Mouse (Mus musculus) layer of hippocampus, postnatal 36 days (tissue): ENCODE data around the gene Cirbp. TPM values are rescaled to one million over a fixed set of nuclear protein-coding genes. Genes with fewer than 3 reads are reported as not detected.

Source experiments
- DNase-seq, 2 experiments: peaks; one replicate each; pipeline ENCODE4 v3.0.0; 2022
- total RNA-seq, 2 experiments: library from RNA; stranded (reverse); gene quantifications; 2 replicates each; pipeline ENCODE4 v1.2.3; 2021

Gene Cirbp
- 10 to 100 TPM; 58.5 to 63.4 TPM for total RNA-seq

DNA sequence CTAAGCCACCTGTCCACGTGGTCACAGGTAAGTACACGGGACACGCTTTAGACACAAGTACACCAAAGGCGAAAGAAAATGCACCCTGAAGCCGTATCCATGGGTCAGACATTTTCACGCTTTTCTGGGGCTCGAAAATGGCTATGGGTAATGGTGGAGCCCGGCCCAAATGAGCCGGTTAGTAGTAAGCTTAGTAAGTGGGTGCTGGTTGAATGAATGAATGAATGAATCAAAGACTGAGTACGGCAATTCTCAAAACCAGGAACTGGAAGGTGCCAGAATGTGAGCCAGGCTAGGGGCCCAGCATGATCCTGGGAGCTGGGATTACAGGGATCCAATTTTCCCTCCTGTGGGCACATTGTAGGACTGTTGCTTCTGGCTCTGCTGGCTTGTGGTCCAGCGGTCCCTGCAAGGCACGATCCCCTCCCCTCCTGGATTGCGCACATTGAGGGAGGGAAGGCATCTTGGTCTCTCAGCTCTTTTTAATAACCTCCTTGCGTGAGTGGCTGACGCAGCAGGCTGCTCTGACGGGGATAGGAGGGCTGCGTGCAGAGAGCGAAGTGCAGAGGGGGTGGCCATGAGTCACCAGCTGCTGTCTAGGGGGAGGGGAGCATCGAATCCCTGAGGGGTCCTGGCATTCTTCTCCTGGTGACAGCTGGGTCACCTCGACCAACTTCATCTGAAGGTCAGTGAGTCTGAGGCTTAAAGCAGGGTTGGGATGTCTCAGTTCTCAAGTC is at the start of gene Cirbp:
Cirbp (plus strand) TSS at position 594 of the 737 bp plus-strand sequence.
- peak in 1 of 2 experiments; percentile 57 for DNase-seq

DNA sequence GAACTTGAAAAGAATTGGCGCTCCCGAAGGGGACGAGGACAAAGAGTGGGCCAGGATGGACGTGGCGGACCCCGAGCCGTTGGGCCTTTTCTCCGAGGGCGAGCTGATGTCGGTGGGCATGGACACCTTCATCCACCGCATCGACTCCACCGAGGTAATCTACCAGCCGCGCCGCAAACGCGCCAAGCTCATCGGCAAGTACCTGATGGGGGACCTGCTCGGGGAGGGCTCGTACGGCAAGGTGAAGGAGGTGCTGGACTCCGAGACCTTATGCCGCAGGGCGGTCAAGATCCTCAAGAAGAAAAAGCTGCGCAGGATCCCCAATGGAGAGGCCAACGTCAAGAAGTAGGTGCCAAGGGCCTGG is 49.2 kb upstream of the Cirbp start:
- no peak for DNase-seq

DNA sequence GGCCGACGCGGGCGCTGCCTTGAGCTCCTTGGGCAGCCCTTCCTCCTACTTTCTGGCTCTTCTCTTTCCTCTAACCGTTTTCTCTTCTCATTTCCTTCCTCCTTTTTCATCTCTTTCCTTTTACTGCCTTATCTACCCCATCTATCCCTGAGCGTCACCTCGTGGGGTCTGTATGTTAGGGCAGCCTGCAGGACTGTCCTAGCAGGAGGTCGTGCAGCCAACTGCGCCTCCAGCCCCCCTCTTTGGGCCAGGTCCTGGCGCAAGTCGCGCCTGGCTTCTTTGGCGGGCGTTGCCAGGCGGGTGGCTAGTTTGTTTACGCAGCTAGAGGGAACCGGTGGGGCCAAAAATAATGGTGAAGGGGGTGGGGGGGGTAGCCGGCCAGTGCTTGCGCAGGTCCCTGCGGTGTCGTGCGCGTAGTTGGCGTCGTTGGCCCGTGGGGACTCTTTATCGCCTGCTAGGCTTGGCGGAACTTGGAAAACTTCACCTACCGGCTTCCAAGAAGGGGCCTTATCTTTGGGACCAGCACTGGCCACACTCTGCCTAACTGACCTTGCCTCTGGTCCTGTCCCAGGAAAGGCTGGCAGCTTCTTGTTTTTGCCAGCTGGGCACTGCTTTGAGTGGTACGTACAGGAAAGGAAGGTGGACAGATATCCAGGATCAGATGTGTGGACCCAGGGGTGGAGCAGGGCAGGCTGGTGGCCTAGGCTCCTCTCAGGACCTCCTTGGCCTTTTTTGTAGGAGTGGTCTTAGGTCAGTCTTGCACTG is 48.7 kb upstream of the Cirbp start:
- no peak for DNase-seq

DNA sequence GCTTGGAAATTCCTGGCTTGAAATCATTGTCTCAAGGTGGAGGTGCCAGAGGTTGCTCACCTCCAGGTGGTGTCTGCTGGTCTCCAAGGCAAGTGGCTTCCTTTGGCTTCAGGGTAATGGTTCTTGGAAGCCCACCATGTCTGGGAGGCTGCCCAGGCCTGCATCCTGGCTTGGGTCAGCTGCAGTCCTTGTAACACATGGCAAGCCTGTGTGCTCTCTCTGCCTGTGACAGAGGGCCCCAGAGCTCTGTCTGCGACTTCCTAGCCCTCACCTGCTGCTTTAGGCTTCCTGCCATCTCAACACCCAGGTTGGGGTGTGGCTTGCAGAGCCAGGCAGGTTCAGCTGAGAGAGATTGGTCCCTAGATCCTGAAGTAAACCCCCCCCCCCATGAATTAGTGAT is 48.0 kb upstream of the Cirbp start:
- DNase-seq, result no peak

DNA sequence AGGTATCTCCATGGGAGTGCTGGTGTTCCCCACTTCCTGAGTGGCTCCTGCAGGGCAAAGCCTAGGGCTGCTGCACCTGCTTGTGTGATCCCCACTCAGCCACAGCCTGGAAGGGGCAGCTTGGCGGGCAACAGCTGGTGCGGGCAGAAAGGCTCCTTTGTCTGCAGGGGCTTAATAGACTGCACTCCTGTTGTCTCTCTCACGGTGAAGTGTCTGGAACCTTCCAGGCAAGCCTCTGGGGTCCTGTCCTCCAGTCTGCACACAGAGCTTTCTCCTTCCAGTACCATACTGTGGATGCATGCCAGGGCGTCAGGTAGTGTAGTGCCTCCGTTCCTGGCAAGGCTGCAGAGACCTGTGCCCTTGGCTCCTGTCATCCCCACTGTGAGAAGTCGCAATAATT is 47.2 kb upstream of the Cirbp start:
- no peak for DNase-seq

DNA sequence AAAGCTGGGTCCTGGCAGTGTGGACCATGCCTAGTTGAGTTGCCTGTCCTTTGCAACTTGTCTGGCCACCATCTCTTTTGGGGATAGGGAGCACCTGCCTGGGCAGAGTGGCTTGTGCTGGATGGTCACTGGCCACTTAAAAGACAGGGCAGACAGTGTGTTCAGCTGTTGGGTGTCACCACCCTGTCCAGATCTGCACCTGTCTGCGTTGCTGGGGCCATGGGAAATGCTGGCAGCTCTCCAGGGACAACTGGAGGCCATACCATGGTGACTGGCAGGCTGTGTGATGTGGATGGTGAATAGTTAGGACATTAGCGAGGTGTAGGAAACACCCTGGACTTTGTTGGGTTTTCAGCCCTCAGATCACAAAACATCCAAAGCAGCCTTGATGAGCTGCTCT is 45.6 kb upstream of the Cirbp start:
- DNase-seq, result no peak

DNA sequence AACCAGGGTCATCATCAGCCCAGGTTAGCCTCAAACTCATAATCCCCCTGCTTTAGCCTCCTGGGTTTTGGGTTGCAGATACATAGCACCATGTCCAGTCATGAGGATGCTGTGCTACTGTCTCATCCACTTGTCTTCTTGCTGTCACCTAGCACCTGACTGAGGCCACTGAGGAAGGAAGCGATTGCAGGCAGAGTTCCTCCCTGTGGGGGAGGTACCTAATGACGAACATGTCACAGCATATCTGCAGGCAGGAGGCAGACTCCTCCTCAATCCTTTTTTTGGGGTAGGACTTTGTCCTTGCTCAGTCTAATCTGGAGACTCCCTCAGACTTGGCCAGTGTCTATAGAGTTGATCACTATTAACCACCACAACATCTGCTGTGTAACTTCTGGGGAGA is 44.1 kb upstream of the Cirbp start:
- no peak for DNase-seq

DNA sequence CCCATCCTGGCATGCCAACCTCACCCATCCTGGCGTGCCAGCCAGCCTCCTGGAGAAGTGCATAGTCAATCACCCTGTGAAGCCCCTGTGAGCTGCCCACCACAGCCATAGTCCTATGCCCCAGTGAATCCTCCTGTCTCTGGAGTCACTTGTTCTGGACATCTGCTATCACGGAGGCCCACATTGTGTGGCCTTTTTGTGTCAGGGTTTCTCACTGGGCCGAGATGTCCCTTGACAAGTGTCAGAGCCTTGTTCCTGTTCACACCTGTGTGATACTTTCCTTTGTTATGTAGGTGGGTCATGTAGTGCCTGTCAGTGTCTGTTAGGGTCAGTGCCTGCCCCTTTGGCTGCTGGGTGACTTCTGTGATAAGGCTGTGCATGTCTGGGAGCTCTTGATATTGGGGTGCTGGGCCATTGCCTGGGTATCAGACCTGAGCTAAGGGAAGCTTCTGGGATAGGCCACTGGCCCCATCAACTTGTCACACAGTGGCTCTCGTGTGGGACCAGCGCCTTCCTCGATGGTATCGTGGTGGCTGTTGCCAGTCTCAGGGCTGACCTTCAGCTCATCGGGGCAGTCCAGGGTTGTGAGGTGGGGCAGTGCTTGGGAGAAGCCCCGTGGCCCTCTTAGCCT is 41.7 kb upstream of the Cirbp start:
- DNase-seq, result no peak

DNA sequence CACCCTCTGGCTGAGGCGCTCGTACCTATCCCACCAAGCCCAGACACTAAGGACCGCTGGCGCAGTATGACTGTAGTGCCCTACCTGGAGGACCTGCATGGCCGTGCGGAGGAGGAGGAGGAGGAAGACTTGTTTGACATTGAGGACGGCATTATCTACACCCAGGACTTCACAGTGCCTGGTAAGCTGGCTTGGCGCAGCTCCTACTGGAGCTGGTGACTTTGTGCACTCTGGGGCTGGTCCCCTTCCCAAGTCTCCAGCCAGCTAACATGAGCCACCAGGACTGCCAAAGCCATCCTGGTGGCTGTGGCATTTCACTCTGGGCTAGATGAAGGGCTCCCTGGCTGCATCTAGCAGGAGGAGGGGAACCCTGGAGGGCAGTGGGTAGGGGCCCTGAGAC is 37.9 kb upstream of the Cirbp start:
- DNase-seq, result no peak

DNA sequence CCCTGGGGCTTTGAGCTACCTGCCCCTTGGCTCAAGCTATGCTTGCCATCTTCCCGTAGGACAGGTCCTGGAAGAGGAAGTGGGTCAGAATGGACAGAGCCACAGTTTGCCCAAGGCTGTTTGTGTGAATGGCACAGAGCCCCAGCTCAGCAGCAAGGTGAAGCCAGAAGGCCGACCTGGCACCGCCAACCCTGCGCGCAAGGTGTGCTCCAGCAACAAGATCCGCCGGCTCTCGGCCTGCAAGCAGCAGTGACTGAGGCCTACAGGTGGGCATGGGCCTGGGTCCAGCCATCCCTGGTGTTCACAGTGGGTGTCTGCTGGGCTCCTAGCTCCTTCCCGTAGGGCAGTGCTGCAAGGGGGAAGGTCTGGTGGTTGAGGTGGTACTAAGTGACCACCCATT is 35.9 kb upstream of the Cirbp start:
- DNase-seq, result no peak

DNA sequence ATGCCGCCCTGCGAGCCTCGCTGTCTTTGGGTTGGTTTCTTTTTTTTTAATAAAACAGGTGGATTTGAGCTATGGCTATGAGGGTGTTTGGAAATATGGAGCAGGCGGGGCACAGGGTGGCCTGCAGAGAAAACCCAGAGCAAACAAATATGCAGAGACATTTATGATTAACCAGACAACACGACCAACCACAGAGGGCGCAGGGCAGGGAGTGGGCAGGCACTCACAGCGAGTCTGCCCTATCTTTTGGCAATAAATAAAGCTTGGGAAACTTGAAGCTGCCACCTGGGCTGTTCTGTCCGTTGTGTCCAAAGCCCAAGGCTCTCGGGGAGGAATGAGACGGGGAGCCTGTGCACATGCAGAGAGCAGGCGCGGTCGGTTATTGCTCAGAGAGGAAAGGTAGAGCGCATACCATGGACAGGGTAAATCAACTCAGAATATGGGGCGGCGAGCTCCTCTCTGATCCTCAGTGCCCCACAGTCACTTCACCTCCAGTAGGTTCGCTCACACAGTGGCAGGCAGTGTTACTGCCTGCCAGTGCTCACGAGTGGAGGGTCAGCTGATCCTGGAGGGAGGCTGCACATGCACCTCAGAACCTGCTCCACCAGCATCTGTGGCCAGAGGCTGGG is 35.3 kb upstream of the Cirbp start:
- peak in 1 of 2 experiments; percentile 18 for DNase-seq

DNA sequence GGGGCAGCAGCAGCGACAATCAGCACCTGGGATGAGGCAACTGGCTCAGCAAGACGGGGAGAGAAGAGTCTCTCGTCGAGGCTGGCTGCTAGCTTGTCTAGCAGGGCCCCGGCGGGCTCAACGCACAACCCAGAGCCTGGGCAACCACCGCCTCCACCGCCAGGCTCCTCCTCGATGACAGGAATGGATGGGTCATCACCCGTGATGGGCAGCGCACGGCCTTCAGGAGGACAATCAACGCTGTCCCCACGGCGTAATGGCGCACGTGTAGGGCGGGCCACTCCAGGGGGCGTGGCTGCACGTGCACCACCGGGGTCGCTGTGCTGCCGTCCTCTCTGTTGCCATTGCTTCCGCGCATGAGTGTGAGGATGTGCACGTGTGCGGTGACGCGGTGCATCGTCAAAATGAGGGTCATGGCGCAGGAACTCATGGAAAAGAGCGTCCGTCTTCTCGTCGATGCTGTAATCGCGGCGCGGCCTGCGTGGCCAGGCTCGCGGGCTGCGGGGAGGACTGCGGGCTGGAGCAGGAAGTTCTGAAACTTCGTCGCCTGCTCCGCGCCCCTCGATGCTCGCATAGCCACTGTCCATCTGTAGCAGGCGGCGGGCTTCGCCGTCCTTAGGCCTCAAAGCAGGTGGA is 34.4 kb upstream of the Cirbp start:
- peak in 1 of 2 experiments; percentile 51 for DNase-seq

DNA sequence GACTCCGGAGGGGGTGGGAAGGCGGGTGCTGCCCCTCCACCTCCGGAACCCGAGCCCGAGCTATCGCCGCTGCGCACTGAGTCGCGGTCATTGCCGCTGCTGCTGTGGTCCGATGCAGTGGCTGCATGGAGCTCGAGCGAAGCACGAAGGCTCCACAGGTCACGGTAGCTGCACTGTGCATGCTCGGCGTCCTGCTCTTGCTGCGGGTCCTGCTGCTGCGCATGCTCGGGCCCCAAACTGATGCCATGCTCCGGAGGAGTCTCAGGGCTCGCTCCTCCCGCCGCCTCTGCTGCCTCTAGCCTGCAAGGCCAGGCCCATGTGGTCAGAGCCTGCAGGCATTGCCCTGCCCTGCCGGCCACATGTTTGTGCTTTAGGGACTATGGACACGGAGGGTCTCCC is 33.8 kb upstream of the Cirbp start:
- DNase-seq, result peak in 1 of 2 experiments; percentile 46

DNA sequence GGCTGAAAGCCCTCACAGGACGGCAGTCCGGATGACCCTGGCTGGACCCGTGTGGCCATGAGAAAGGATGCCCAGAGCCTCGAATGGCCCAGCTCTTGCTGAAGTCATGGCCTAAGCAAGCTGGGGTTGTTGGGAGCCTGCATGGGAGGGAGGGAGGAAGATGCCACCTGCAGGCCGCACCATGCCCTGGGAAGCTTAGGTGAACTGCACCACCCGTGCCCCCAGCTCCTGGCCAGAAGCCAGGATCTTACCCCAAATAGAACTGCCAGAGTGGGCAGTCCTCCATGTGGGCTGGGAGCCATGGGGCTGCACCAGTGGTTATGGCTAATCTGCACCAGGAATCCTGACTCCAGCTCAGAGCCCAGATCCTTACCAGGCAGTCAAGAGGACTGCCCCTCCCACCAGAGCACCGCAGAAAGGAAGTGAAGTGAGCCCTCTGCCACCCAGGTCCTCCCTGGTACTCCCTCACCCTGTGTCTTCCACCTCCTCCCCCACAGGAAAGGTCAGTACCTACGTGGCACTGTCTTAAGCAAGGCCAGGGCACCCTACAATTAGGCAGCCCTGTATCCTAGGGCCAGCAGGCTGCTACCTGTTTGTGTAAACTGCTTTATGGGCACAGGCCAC is 32.4 kb upstream of the Cirbp start:
- DNase-seq, result peak in 1 of 2 experiments; percentile 43

DNA sequence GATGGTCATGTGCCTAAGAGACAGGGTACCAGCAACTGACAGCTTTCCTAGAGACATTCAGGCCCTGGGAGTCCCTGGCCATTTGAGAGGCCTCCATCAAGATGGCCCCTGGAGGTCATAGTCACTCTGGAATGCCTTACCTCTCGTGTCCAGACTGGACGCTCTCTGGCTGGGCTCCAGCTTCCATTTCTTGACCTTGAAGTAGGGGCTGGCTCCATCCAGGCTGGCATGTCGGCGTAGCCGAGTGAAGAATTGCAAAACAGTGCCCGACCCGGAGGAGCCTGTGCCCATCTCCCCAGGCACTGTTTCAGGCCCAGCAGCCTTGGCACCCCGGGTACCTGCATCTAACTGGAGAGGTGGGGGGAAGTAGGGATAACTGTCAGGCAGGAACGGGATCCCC is 31.4 kb upstream of the Cirbp start:
- no peak for DNase-seq

DNA sequence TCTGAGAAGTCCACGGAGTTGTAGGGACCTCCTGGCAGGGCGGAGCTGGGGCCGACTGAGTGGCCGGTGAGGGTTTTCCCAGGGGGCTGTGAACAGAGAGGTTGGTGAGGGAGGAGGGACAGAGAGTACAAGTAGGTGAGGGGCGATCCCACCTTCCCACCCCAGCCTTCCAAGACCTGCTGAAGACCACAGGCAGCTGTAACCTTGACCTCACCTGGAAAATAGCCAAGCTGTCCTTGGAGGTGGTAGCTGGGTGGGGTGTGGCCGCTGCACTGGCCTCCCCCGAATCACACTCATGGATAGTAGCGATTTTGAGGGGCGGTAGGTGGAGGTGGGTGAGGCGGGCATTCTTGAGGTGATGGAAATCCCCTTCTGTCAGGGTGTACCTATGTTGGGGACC is 30.6 kb upstream of the Cirbp start:
- no peak for DNase-seq

DNA sequence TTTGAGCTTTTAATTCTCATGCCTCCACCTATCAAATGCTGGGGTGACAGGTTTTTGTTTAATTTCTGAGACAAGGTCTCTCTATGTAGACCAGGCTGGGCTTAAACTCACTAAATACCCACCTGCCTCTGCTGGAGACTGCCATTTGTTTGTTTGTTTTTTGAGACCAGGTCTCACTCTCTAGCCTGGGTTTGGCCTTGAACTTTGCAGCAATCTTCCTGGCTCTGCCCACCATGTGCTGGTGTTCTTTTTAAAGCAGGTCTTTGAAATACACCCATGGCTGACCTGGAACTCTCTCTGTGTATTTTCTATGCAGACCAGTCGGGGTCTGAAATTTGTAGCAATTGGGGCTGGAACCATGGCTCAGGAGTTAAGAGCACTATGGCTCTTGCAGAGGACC is 30.1 kb upstream of the Cirbp start:
- DNase-seq, result no peak

DNA sequence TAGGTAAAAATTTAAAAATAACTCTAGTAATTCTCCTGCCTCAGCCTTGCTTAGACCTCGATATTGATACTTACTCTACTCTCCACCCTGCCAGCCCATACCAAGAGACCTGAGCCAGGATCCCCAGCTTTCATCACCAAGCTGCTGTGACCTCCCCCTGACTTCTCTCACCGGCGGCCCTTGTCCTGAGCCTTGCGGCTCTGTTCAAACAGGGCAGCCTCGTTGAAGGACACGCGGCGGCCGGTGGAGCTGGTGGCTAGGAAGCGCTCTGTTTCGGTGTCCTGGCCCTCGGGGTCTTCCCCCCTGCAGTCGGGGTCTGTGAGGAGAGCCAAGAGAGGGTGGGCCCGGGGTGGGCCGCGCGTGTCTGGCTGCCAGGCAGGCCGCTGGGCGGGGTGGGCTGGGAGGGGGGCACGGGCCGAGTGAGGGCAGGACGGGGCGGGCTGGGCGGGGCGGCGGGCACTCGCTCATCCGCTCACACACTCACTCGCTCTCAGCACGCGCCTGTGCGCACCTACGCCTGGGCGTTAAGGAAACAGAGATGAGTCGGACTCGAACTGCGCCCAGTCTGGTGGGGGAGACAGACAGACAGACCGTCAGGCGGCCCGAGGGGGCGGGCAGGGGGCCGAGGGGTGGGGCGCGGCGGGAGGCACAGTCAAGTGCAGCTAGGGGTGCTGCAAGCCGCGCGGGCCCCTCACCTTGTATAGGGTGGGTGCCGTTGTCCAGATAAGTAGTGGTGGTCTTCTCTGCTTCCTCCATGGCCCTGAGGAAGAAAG is 29.4 kb upstream of the Cirbp start:
- no peak for DNase-seq

DNA sequence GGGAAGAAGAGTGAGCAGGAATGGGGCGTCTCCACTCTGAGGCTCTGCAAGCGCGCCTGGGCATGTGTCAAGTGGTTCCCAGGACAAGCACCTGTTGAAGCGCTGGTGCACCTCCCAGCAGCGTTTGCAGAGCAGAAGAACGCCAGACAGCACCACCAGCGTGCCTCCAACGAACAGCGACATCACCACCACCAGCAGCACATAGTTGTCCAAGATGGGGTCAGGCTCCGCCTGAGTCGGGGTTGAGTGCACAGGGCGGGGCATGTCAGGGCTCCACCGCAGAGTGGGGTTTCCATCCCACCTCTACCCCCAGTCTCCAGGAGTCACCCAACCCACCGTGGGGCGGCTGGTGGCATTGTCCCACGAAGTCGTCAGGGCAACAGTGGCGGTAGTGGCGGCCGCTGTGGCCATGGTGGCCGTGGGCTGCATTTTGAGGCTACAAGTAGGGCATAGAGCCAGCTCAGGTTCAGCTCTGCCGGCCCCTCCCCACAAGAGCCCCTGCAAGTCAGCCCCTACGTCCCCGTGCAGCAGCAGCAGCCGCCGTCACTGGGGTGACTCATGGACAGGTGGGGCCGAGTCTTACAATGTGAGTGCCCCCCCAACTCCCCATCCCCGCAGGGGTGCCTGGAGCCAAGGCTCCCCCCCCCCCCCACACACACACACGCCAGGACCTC is 28.7 kb upstream of the Cirbp start:
- DNase-seq, result no peak

DNA sequence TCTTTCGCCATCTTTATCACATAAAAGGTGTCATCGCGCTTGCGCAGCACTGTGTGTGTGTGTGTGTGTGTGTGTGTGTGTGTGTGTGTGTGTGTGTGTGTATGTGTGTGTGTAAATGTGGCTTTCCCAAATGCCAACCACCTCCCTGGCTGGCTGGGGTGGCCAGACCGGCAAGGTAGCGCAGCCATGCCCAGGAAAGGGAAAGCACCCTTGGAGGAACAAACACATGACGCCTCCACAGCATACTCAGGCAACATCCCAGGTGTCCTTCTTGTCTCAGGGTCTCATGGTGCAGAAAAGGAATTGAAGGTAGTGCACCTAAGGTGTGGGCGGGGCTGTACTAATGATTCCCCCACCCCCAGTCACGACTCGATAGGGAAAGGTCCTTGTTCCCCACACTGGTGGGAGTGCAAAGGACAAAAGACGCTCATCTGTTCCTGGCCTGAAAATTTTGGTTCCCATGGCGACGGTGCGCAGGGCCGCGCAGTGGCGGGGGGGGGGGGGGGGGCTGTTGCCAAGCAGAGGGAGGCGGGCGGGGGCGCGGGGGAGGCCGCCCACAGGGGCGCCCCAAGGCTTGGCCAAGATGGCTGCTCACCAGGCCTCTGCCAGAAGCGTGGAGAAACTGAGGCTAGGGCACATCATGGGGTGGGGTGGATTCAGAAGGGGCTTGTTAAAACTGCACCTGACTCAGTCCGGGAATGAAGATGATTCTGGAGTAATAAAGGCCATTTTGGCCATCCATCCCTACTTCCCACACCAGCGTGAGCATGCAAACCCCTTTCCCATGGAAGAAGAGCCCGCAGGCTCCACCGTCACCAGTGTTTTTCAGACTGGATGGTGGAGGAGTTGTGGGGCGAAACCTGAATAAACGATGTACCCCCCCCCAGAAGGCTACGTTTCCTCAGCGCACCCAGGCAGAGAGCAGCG is 27.9 kb upstream of the Cirbp start:
- peak; percentile 58 to 64 for DNase-seq
